Mouse (Mus musculus) forebrain, embryonic 14.5 days (tissue): ENCODE measurements around the gene Kbtbd8. TPM values are rescaled to one million over a fixed set of nuclear protein-coding genes. Genes with fewer than 3 reads are reported as not detected.

Source experiments
- ATAC-seq: fragments of 200-750 bp; cut with Nextera tagmentation; 2 replicates; pipeline ENCODE4 v1.8.0; 2017; ENCODE audit warnings: mild to moderate bottlenecking, moderate library complexity
- DNase-seq: peaks from one replicate; pipeline ENCODE4 v3.0.0-alpha.2; 2015; ENCODE audit warnings: low spot score
- H3K27ac ChIP-seq: fragments of 300-500 bp; sonication (generic); 2 replicates; pipeline ENCODE4 v1.5.1; 2014; ENCODE audit warnings: low read depth, mild to moderate bottlenecking, control low read depth, low read length, moderate library complexity
- H3K27me3 ChIP-seq: fragments of 300-500 bp; sonication (generic); replicated peaks from 2 replicates; pipeline ENCODE4 v1.6.1; 2014; ENCODE audit warnings: low read length, control low read depth, mixed read lengths; ENCODE audit not compliant: control insufficient read depth, insufficient read depth
- H3K36me3 ChIP-seq: fragments of 300-500 bp; sonication (generic); 2 replicates; pipeline ENCODE4 v1.6.1; 2014; ENCODE audit warnings: low read length, control low read depth; ENCODE audit not compliant: control insufficient read depth, insufficient read depth
- H3K4me1 ChIP-seq: fragments of 300-500 bp; sonication (generic); 2 replicates; pipeline ENCODE4 v1.6.1; 2014; ENCODE audit warnings: antibody characterized with exemption, low read length, control low read depth; ENCODE audit not compliant: control insufficient read depth, insufficient read depth
- H3K4me2 ChIP-seq: fragments of 300-500 bp; sonication (generic); 2 replicates; pipeline ENCODE4 v1.6.1; 2014; ENCODE audit warnings: mild to moderate bottlenecking, control low read depth, low read length
- H3K4me3 ChIP-seq: fragments of 300-500 bp; sonication (generic); 2 replicates; pipeline ENCODE4 v1.5.1; 2014; ENCODE audit warnings: low read depth, low read length, control low read depth
- H3K9ac ChIP-seq: fragments of 300-500 bp; sonication (generic); 2 replicates; pipeline ENCODE4 v1.6.1; 2014; ENCODE audit warnings: mild to moderate bottlenecking, low read length, control low read depth, moderate library complexity
- H3K9me3 ChIP-seq: fragments of 300-500 bp; sonication (generic); replicated peaks from 2 replicates; pipeline ENCODE4 v1.6.1; 2016; ENCODE audit warnings: low read length, control low read depth, mixed read lengths; ENCODE audit not compliant: control insufficient read depth
- WGBS: fragments of 180-500 bp; shearing (Covaris S2); extraction: QIAGEN DNeasy Blood & Tissue Kit; methylation state at CpG from one replicate; pipeline ENCODE4 v1.1.7; 2014; 5-methylcytosine and 5-hydroxymethylcytosine counted together
- polyA plus RNA-seq: library from polyadenylated mRNA; unstranded; fragments of >200 nt; fragmentation: Nextera tagmentation; extraction: Ambion mirVana; gene quantifications from 2 replicates; pipeline ENCODE4 v1.2.1, GENCODE M21; 2014

Kbtbd8 gene
- polyA plus RNA-seq, 1 experiment from 2014 or later: 6.1 TPM

- 74% methylated on average over 4 of the region's 4 CpGs for WGBS
- Histone ChIP-seq H3K4me3 (no peak overlapping the region), H3K36me3 (no peaks in the 10 kb centered on the region), H3K27ac (no peak overlapping the region), H3K9ac (no peak overlapping the region), H3K4me1 (peaks cover 16% of the 10 kb centered on the region), H3K9me3 (no peaks in the 10 kb centered on the region), H3K27me3 (no peaks in the 10 kb centered on the region), H3K4me2 (no peak overlapping the region)
- ATAC-seq: no peak
- DNase-seq: no peak
Measured at GRCm38 (mm10) chr6:95163965-95164364, 46.9 kb downstream of the Kbtbd8 start.

GRCm38 (mm10) chr6:95165630-95166029 lies 48.6 kb downstream of the Kbtbd8 start:
- Histone ChIP-seq H3K36me3 (no peaks in the 10 kb centered on the region), H3K4me1 (peaks cover 23% of the 10 kb centered on the region), H3K4me3 (no peak overlapping the region), H3K4me2 (no peak overlapping the region), H3K27ac (no peak overlapping the region), H3K9me3 (no peaks in the 10 kb centered on the region), H3K9ac (no peak overlapping the region), H3K27me3 (no peaks in the 10 kb centered on the region)
- ATAC-seq: no peak
- no peak for DNase-seq

GRCm38 (mm10) chr6:95167668-95168227 lies 50.7 kb downstream of the Kbtbd8 start:
- DNase-seq (peak; percentile 79), ATAC-seq (peak; percentile 92)
- Histone ChIP-seq H3K4me1 (peaks cover 23% of the 10 kb centered on the region), H3K4me3 (no peak overlapping the region), H3K27me3 (no peaks in the 10 kb centered on the region), H3K36me3 (no peaks in the 10 kb centered on the region), H3K9ac (no peak overlapping the region), H3K27ac (no peak overlapping the region; the same call in 1 of the 2 replicates), H3K4me2 (no peak overlapping the region), H3K9me3 (no peaks in the 10 kb centered on the region)
- WGBS: 2% methylated on average over 5 of the region's 5 CpGs

DNA sequence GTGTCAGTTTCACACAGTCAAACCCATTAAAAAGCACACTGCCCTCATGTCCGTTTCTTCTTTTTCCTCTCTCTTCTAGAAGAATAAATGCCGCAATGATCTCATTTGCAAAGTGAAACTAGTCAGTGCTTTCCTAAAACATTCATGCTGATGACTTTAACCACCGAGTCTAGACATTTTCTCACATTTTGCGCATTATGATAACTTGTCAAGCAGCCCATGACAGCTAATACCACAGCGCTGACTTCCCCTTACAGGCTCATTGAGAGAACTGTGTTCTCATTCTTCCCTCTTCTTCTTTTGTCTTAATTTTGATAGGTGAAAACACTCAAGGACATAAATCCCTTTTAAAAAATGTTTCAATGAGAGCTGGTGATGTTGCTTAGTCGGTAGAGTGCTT lies 52.4 kb downstream of the Kbtbd8 start:
- DNase-seq (no peak), ATAC-seq (no peak)
- Histone ChIP-seq H3K36me3 (no peaks in the 10 kb centered on the region), H3K9ac (no peak overlapping the region), H3K27ac (no peak overlapping the region), H3K9me3 (no peaks in the 10 kb centered on the region), H3K4me1 (peaks cover 27% of the 10 kb centered on the region), H3K27me3 (no peaks in the 10 kb centered on the region), H3K4me3 (no peak overlapping the region), H3K4me2 (peak overlapping the region; percentile 23; the same call in 1 of the 2 replicates)
- 70% methylated on average over 6 of the region's 6 CpGs for WGBS

DNA sequence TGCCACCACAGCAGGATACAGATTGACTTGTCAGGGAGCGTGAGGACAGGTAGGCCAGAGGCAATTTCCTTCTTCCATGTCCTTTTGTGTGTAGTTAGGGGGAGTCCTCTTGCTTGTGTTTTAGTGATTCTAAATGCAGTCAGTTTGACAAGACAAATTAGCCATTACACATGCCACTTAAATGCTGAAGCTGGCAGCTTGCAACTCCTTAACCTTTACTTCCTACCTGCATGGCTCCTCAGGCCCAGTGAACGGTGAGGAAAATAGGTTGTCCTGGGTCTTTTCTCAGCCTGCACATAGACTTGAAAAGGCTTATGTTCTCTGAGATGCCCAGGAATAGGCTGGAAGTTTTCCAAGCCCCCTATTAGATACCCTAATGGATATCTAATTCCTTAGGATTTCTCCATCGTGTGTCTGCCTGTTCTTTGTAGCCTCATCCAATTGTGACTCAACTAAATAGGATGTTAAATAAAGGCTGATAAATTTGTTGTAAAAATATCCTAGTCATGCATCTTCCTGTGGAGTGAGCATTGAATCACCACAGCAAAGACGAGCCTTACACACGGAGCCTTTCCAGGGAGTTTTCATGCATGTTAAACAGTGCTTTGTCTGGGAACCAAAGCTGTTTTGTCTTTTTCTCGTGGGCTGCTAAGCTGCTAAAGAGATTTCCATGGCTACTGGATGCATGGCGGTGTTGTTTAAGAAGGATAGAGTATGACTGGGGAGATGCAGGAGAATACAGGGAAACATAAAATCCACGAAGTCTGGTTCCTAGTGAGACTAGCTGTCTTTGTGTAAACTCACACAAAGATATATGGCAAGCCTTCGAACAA lies 57.5 kb downstream of the Kbtbd8 start:
- H3K4me2 ChIP-seq: no peak overlapping the region
- peaks cover 8% of the 10 kb centered on the region for H3K4me1 ChIP-seq
- H3K4me3 ChIP-seq: no peak overlapping the region
- peak overlapping the region; percentile 45; the same call in 1 of the 2 replicates for H3K27ac ChIP-seq
- H3K9me3 ChIP-seq: no peaks in the 10 kb centered on the region
- H3K36me3 ChIP-seq: no peaks in the 10 kb centered on the region
- peak; percentile 74 for DNase-seq
- WGBS: 10% methylated on average over 9 of the region's 9 CpGs
- no peaks in the 10 kb centered on the region for H3K27me3 ChIP-seq
- ATAC-seq: peak; percentile 75
- no peak overlapping the region for H3K9ac ChIP-seq

Other genes with a start within 250 kb of the Kbtbd8 start
- gene Gm10234, start 204.9 kb downstream of the Kbtbd8 start, polyA plus RNA-seq: not detected in 2 replicates